Mouse (Mus musculus) cerebellum, postnatal 36 days (tissue): ENCODE measurements around the gene B020031M17Rik.
"Not testable (repeated sequence)": the region's sequence is repeated elsewhere in the genome, so short reads cannot be mapped to it uniquely, and the experiment has no call there.

Experiments used
- DNase-seq, 2 experiments: peaks; one replicate each; pipeline ENCODE4 v3.0.0; 2021 to 2022; ENCODE audit warnings: mixed read lengths in 2 of 2

Gene B020031M17Rik

GRCm38 (mm10) chr13:119950706-119951105 is at the start of gene B020031M17Rik:
Gene B020031M17Rik, minus strand, starts transcription at chr13:119950806.
- DNase-seq: not testable (repeated sequence)

DNA sequence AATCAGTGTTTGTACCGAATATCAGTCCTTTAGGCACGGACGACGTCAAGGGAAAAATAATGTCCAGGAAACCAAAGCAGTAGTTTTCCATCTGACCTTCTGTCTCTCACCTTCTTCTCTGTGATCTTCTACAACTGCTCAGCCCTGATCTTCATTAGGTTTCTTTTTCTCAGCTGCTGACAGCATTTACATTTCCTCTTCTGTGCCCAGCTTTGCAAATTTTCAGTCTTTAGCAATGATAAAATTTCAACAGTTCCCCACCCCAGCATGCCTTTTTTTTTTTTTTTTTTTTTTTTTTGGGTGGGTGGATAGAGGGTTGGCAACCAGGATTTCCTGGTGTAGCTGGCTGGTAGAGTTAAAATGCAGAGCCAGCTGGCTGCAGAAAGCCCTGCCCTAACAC is 48.6 kb upstream of the B020031M17Rik start:
- not testable (repeated sequence) for DNase-seq

DNA sequence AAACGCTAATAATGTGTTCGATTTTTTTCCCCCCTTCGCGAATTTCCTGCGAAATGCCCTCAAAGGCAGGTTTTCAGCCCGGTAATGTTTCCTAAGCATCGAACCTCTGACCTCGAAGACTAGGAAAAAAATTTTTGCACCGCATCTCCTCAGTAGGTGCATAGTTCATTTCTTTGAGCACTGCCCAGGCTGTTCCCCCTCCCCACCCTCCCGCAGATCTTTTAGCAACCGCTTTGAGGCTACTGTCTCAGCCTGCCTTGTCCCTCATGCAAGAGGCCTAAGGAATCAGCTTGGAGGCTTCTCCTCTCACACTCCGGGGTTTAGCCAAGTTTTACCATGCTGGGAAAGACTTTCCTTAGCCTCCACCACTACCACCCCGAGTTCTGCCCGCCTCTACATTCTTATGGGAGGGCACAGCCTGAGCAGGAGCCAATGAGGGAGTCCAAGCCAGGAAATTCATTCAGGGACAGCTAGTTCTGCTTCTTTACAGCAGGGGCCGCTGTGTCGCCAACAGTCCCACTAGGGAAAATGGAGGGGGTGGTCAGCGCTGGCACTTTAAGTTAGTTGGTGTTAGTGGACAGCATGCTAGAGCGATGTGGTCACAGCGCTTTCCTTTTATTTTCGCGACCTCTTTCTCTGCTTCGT is 48.0 kb upstream of the B020031M17Rik start:
- DNase-seq: not testable (repeated sequence)

GRCm38 (mm10) chr13:119991917-119992496 is 41.4 kb upstream of the B020031M17Rik start:
- DNase-seq: not testable (repeated sequence)

- not testable (repeated sequence) for DNase-seq
These were observed 40.7 kb upstream of the B020031M17Rik start for GRCm38 (mm10) chr13:119991264-119991663.

GRCm38 (mm10) chr13:119969163-119969562 is 18.6 kb upstream of the B020031M17Rik start:
- not testable (repeated sequence) for DNase-seq

GRCm38 (mm10) chr13:119968193-119968592 is 17.6 kb upstream of the B020031M17Rik start:
- not testable (repeated sequence) for DNase-seq

DNA sequence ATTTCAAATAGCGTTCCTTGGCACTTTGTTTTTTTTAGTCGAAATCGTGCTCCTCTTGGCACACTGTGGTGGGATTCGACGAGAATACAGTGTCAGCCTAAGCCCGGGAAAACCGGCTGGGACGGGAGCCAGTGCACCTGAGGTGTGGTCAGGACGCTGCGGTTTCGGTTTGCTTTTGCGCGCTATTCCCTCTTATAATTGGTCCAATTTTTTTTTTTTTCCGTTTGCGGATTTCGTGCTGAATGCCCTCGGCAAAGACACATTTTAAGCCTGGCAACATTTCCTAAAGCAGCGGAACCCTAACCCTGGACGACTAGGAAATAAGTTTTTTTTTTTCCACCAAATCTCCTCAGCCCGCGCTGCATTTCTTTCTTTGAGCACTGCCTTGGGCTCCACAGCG is 15.4 kb upstream of the B020031M17Rik start:
- peak; percentile 11 to 12 for DNase-seq

GRCm38 (mm10) chr13:119965302-119965952 is 14.8 kb upstream of the B020031M17Rik start:
- not testable (repeated sequence) for DNase-seq

DNA sequence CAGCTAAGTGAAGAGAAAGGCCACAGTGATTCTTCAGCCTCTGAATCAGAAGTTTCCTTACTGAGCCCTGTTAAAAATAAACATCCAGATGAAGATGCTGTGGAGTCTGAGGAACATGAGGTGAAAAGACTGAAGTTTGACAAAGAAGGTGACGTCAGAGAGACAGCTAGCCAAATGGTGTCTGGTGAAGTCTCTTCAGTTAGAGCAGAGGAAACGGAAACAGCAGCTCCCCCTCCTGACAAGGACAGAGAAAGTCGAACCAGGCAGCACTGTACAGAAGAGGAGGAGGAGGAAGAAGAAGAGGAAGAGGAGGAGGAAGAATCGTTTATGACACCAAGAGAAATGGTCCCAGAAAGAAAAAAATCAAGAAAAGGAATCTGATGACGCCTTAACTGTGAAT is 12.2 kb upstream of the B020031M17Rik start:
- not testable (repeated sequence) for DNase-seq

- DNase-seq: not testable (repeated sequence)
These were observed 5.0 kb upstream of the B020031M17Rik start for GRCm38 (mm10) chr13:119955567-119955966.

GRCm38 (mm10) chr13:119955089-119955488 is 4.5 kb upstream of the B020031M17Rik start:
- not testable (repeated sequence) for DNase-seq

DNA sequence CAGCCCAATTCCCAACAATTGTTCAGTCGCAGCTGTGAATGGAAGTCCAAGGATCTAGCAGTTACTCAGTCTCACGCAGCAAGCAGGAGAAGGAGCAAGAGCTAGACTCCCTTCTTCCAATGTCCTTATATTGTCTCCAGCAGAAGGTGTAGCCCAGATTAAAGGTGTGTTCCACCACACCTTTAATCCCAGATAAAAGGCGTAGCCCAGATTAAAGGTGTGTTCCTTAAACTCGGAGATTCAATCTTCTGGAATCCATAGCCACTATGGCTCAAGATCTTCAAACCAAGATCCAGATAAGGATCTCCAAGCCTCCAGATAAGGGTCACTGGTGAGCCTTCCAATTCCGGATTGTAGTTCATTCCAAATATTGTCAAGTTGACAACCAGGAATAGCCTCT is 21.4 kb downstream of the B020031M17Rik start, which contains the start of gene Gm21761:
Gene Gm21761, minus strand, starts transcription at position 101 of the 400 bp plus-strand sequence.
- not testable (repeated sequence) for DNase-seq

DNA sequence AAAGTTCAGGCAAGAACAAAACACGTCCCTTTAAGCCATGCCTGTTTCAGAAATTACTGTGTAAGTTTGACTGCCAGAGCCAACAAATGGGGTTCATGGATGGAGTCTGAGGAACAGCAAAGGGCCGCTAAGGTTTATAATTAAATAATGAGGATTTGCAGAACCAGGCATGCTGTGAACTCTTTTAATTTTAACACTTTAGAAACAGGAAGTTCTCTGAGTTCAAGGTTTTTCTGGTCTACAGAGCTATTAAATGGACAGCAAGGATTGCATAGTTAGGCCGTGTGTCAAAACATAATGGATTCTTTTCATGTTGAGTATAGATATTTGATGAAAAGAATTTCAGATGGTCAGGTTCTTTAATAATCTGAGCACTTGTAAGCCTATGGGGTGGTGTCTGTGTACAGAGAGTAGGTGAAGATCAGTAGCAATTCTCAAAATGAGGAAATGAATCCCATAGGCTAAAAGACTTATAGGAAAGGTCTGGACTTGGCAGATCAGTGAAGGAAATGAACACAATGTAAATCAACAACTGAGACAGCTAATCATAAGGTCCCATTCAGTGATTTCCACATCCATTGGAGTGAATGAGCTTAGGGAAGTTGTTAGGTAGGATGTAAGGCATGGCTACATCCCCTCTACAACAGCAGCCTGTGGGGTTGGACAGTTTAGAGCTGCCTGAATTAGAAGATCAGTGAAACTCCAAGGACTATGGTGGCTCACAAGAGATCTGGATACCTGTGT is 25.8 kb downstream of the B020031M17Rik start:
- not testable (repeated sequence) for DNase-seq

DNA sequence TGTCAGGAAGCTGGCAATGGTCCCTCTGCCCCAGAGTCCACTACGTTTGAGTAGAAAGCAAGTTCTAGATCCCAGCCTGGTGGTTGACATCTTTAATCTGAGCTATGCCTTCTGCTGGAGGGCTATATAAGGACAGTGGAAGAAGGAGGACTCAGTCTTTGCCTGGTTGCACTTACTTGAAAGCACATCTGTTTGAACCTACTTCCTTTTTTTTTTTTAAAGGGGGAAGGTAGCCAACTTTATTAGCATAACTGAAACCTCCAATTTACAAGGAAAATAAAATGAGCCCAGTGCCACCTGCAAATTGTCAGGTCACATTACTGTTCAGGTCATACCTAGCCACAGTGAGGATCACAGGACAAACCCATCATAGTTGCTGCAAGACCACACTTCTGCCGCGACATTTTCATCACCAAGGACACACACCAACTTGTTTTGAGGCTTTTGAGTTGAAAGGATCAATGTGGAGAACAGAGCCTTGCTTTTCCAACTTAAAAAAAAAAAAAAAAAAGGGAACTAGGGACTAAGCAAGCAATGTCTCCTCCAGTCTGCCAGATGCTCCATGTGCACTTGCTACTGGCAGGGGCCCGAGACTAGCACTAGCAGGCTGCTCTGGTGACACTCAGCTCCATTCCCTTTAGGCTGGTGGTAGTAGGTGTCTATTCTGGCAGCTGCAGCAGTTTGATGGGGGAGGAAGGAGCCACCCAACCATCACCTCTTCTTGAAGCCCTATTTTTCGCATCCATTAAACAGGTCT is 33.5 kb downstream of the B020031M17Rik start:
- not testable (repeated sequence) for DNase-seq

DNA sequence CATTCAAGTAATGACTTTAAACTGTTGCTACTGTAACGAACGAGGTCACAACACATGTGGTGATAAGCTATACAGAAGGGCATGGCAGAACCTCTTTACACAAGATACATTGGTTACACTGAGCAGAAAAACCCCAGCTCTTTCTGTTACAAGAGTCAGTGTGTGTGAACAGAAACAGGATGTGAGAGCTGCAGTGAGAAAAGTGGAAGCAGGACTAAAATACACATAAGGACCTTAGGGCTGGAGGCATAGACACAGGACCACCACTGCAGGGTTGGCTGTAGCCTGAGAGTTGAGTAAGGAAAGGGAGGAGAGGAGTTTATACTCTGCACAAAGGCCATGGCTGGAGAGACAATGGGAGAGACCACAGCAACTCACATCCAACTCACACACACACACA is 34.2 kb downstream of the B020031M17Rik start:
- DNase-seq: not testable (repeated sequence)
